Mouse (Mus musculus) kidney, postnatal 0 days (tissue): ENCODE measurements around the gene Krtap3-2. TPM values are rescaled to one million over a fixed set of nuclear protein-coding genes. Genes with fewer than 3 reads are reported as not detected.

ENCODE experiments used
- ATAC-seq: fragments of 200-750 bp; cut with Nextera tagmentation; replicated peaks from 2 replicates; pipeline ENCODE4 v1.8.0; 2017; ENCODE audit warnings: low read depth, moderate number of reproducible peaks, moderate TSS enrichment, moderate library complexity; ENCODE audit not compliant: low FRiP score
- DNase-seq: peaks from one replicate; pipeline ENCODE4 v3.0.0-alpha.2; 2016; ENCODE audit warnings: low spot score
- H3K27ac ChIP-seq: fragments of 300-500 bp; sonication (generic); 2 replicates; pipeline ENCODE4 v1.5.1; 2014; ENCODE audit warnings: mild to moderate bottlenecking
- H3K27me3 ChIP-seq: fragments of 300-500 bp; sonication (generic); 2 replicates; pipeline ENCODE4 v1.6.1; 2014; ENCODE audit warnings: low read length, mixed read lengths; ENCODE audit not compliant: insufficient read depth
- H3K36me3 ChIP-seq: fragments of 300-500 bp; sonication (generic); 2 replicates; pipeline ENCODE4 v1.6.1; 2014; ENCODE audit warnings: low read length, mixed read lengths; ENCODE audit not compliant: insufficient read depth
- H3K4me1 ChIP-seq: fragments of 300-500 bp; sonication (generic); replicated peaks from 2 replicates; pipeline ENCODE4 v1.6.1; 2014; ENCODE audit warnings: antibody characterized with exemption, low read length, mixed read lengths; ENCODE audit not compliant: insufficient read depth
- H3K4me2 ChIP-seq: fragments of 300-500 bp; sonication (generic); 2 replicates; pipeline ENCODE4 v1.6.1; 2014; ENCODE audit warnings: mild to moderate bottlenecking, low read length, moderate library complexity, mixed read lengths
- H3K4me3 ChIP-seq: fragments of 300-500 bp; sonication (generic); replicated peaks from 2 replicates; pipeline ENCODE4 v1.5.1; 2014; ENCODE audit warnings: low read depth, low read length
- H3K9ac ChIP-seq: fragments of 300-500 bp; sonication (generic); 2 replicates; pipeline ENCODE4 v1.6.1; 2014; ENCODE audit warnings: low read depth, low read length
- H3K9me3 ChIP-seq: fragments of 300-500 bp; sonication (generic); replicated peaks from 2 replicates; pipeline ENCODE4 v1.6.1; 2016; ENCODE audit warnings: low read length, inconsistent platforms, mixed read lengths
- CTCF ChIP-seq: IDR thresholded peaks from 2 replicates; pipeline ENCODE4 v1.5.1; 2016; ENCODE audit warnings: antibody characterized with exemption, low read depth, mild to moderate bottlenecking, moderate library complexity
- WGBS: fragments of 180-500 bp; shearing (Covaris S2); extraction: QIAGEN DNeasy Blood & Tissue Kit; methylation state at CpG from one replicate; pipeline ENCODE4 v1.1.7; 2014; 5-methylcytosine and 5-hydroxymethylcytosine counted together
- polyA plus RNA-seq: library from polyadenylated mRNA; unstranded; fragments of >200 nt; fragmentation: Nextera tagmentation; extraction: Ambion mirVana; gene quantifications from 2 replicates; pipeline ENCODE4 v1.2.1, GENCODE M21; 2015

The Krtap3-2 gene
- polyA plus RNA-seq, 1 experiment from 2014 or later = not detected

- Histone ChIP-seq H3K9ac (no peak overlapping the region), H3K4me3 (no peak overlapping the region), H3K36me3 (no peaks in the 10 kb centered on the region), H3K4me2 (no peak overlapping the region), H3K4me1 (no peaks in the 10 kb centered on the region), H3K27ac (no peak overlapping the region), H3K9me3 (no peaks in the 10 kb centered on the region), H3K27me3 (no peaks in the 10 kb centered on the region)
- ATAC-seq (no peak), DNase-seq (no peak)
- 46% methylated on average over 3 of the region's 3 CpGs for WGBS
- TF ChIP-seq CTCF = no peak
These were observed 1.5 kb upstream of the Krtap3-2 start for GRCm38 (mm10) chr11:99557976-99558745.

GRCm38 (mm10) chr11:99556195-99556594, 458 bp downstream of the Krtap3-2 start:
- ATAC-seq (no peak), DNase-seq (no peak)
- Histone ChIP-seq H3K9ac (no peak overlapping the region), H3K4me2 (no peak overlapping the region), H3K27ac (no peak overlapping the region), H3K4me1 (no peaks in the 10 kb centered on the region), H3K27me3 (no peaks in the 10 kb centered on the region), H3K4me3 (no peak overlapping the region), H3K36me3 (no peaks in the 10 kb centered on the region), H3K9me3 (no peaks in the 10 kb centered on the region)
- TF ChIP-seq CTCF = no peak
- WGBS = 79% methylated on average over 2 of the region's 2 CpGs

GRCm38 (mm10) chr11:99550765-99551164, 5.9 kb downstream of the Krtap3-2 start, which contains the start of gene Krtap3-3:
TSS of gene Krtap3-3 (minus strand) at chr11:99550865.
- Histone ChIP-seq H3K4me3 (no peak within 1 kb of the TSS), H3K9ac (no peak within 1 kb of the TSS), H3K36me3 (no peaks in the 10 kb centered on the region), H3K9me3 (no peaks in the 10 kb centered on the region), H3K4me2 (no peak within 1 kb of the TSS), H3K27ac (no peak within 1 kb of the TSS), H3K27me3 (no peaks in the 10 kb centered on the region), H3K4me1 (no peaks in the 10 kb centered on the region)
- WGBS = 46% methylated on average over 4 of the region's 4 CpGs
- DNase-seq (no peak), ATAC-seq (no peak)
- no peak for TF ChIP-seq CTCF

GRCm38 (mm10) chr11:99547892-99548291, 8.8 kb downstream of the Krtap3-2 start:
- Histone ChIP-seq H3K9ac (no peak overlapping the region), H3K27me3 (no peaks in the 10 kb centered on the region), H3K4me3 (no peak overlapping the region), H3K4me2 (no peak overlapping the region), H3K9me3 (no peaks in the 10 kb centered on the region), H3K36me3 (no peaks in the 10 kb centered on the region), H3K4me1 (no peaks in the 10 kb centered on the region), H3K27ac (no peak overlapping the region)
- 0 out of 2 replicates have a peak, but pooled peaks have one; percentile 7 for TF ChIP-seq CTCF
- no peak for ATAC-seq
- DNase-seq = no peak

- Histone ChIP-seq H3K9me3 (no peaks in the 10 kb centered on the region), H3K9ac (no peak overlapping the region), H3K36me3 (no peaks in the 10 kb centered on the region), H3K4me2 (no peak overlapping the region), H3K4me3 (no peak overlapping the region), H3K4me1 (no peaks in the 10 kb centered on the region), H3K27me3 (no peaks in the 10 kb centered on the region), H3K27ac (no peak overlapping the region)
- no peak for ATAC-seq
- peak; percentile 40 for DNase-seq
- 26% methylated on average over 9 of the region's 9 CpGs for WGBS
- TF ChIP-seq CTCF = no peak
These were observed 16.9 kb downstream of the Krtap3-2 start for GRCm38 (mm10) chr11:99539721-99540120.

- Histone ChIP-seq H3K36me3 (no peaks in the 10 kb centered on the region), H3K4me3 (no peak within 1 kb of the TSS), H3K27ac (no peak within 1 kb of the TSS), H3K4me2 (no peak within 1 kb of the TSS), H3K27me3 (no peaks in the 10 kb centered on the region), H3K9me3 (no peaks in the 10 kb centered on the region), H3K9ac (no peak within 1 kb of the TSS), H3K4me1 (no peaks in the 10 kb centered on the region)
- no peak for ATAC-seq
- TF ChIP-seq CTCF = no peak
- DNase-seq = peak; percentile 15
- 9% methylated on average over 13 of the region's 13 CpGs for WGBS
These were observed 35.3 kb downstream of the Krtap3-2 start, which contains the start of gene Krt39 for GRCm38 (mm10) chr11:99521288-99521860. TSS of gene Krt39 (minus strand) at chr11:99521338.
